Mouse (Mus musculus) CH12.LX (cell line): ENCODE measurements at regions not wholly inside any gene's neighbourhood (a gene's known extent, or its start where the extent isn't known, plus 50 kb on each side); places are given as distances from the start of the nearest gene placed in this dataset.

Experiments
- CTCF ChIP-seq, 2 experiments: IDR thresholded peaks in 1 of 2; conservative IDR thresholded peaks in 1 of 2; 2 replicates each; pipeline ENCODE4 v1.5.1; 2011 to 2012; ENCODE audit warnings: low read depth in 2 of 2, low read length in 2 of 2, improper control_type of control experiment in 1 of 2, inconsistent platforms in 1 of 2, mild to moderate bottlenecking in 1 of 2, moderate library complexity in 1 of 2
- E2F4 ChIP-seq: IDR thresholded peaks from 2 replicates; pipeline ENCODE4 v1.6.1; 2011; ENCODE audit warnings: low read depth, low read length, improper control_type of control experiment; ENCODE audit not compliant: insufficient replicate concordance
- EP300 ChIP-seq: IDR thresholded peaks from 2 replicates; pipeline ENCODE4 v1.6.1; 2011; ENCODE audit warnings: low read length, improper control_type of control experiment
- ETS1 ChIP-seq: conservative IDR thresholded peaks from 2 replicates; pipeline ENCODE4 v1.6.1; 2012; ENCODE audit warnings: low read depth, mild to moderate bottlenecking, inconsistent platforms, low read length, improper control_type of control experiment, moderate library complexity
- IRF4 ChIP-seq: IDR thresholded peaks from 2 replicates; pipeline ENCODE4 v1.6.1; 2014; ENCODE audit warnings: low read depth, mild to moderate bottlenecking, inconsistent platforms, low read length, improper control_type of control experiment
- JUN ChIP-seq: IDR thresholded peaks from 2 replicates; pipeline ENCODE4 v1.6.1; 2011; ENCODE audit warnings: low read depth, mild to moderate bottlenecking, low read length, improper control_type of control experiment, moderate library complexity; ENCODE audit not compliant: insufficient read depth
- MAFK ChIP-seq: IDR thresholded peaks from 2 replicates; pipeline ENCODE4 v1.6.1; 2011; ENCODE audit warnings: low read length, improper control_type of control experiment; ENCODE audit not compliant: insufficient replicate concordance
- MAX ChIP-seq: IDR thresholded peaks from 2 replicates; pipeline ENCODE4 v1.6.1; 2011; ENCODE audit warnings: low read length, improper control_type of control experiment
- POLR2A ChIP-seq: IDR thresholded peaks from 2 replicates; pipeline ENCODE4 v1.6.1; 2011; ENCODE audit warnings: low read depth, mild to moderate bottlenecking, improper control_type of control experiment, low read length
- SIN3A ChIP-seq: IDR thresholded peaks from 2 replicates; pipeline ENCODE4 v1.6.1; 2012; ENCODE audit warnings: low read length, improper control_type of control experiment, inconsistent platforms
- TCF12 ChIP-seq: IDR thresholded peaks from 2 replicates; pipeline ENCODE4 v1.6.1; 2014; ENCODE audit warnings: low read depth, mild to moderate bottlenecking, inconsistent platforms, low read length, improper control_type of control experiment
- ZKSCAN1 ChIP-seq: IDR thresholded peaks from 2 replicates; pipeline ENCODE4 v1.6.1; 2012; ENCODE audit warnings: low read depth, inconsistent platforms, low read length, improper control_type of control experiment, borderline replicate concordance
- ZNF384 ChIP-seq: IDR thresholded peaks from 2 replicates; pipeline ENCODE4 v1.6.1; 2012; ENCODE audit warnings: low read depth, low read length, improper control_type of control experiment, inconsistent platforms

DNA sequence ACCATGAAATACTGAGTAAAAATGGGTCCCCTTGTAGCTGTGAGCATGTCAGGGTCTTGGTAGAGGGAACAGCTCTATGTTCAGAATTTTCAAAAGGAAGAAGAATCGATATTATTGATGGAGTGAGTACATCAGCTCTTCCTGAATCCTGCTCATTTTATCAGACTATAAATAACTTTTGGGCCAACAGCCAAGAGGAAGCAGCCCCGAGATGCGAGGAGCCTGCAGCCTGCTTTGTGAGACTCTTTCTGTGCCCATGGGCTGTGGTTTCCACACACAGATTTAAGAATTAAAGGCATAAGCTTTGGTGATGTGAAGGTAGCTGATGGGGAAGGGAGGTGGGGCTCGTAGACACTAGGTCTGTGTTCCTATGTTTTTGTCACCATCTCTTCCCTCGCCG, 81.4 kb upstream of the Spaca7 start:
- TF ChIP-seq IRF4 = no peak
- no peak for TF ChIP-seq CTCF (conservative IDR thresholded peaks at IDR 0.05 in 1 of 2, IDR thresholded peaks at IDR 0.05 in 1 of 2; ENCODE audit: low read depth in 2 of 2, low read length in 2 of 2)
- no peak for TF ChIP-seq POLR2A
- no peak for TF ChIP-seq E2F4
- no peak for TF ChIP-seq EP300
- TF ChIP-seq ZNF384 = no peak
- TF ChIP-seq SIN3A = no peak
- TF ChIP-seq ZKSCAN1 = no peak
- TF ChIP-seq MAX = no peak
- TF ChIP-seq ETS1 = no peak
- TF ChIP-seq MAFK = no peak
- TF ChIP-seq JUN = no peak
- no peak for TF ChIP-seq TCF12
